Mouse (Mus musculus) heart, postnatal 10 days (tissue): Measurements from ENCODE around the gene Zswim2. TPM values are rescaled to one million over a fixed set of nuclear protein-coding genes. Genes with fewer than 3 reads are reported as not detected.
"Not testable (repeated sequence)": the region's sequence is repeated elsewhere in the genome, so short reads cannot be mapped to it uniquely, and the experiment has no call there.

Source experiments
- DNase-seq, 2 experiments: peaks; one replicate each; pipeline ENCODE4 v3.0.0; 2021
- intact Hi-C: fragments of 180-260 bp; cut with DNase I; formaldehyde crosslinking; loops from one replicate; pipeline ENCODE4 v1.15.1; 2025
- total RNA-seq, 2 experiments: library from RNA; stranded (reverse); gene quantifications; 2 replicates each; pipeline ENCODE4 v1.2.3; 2021

The Zswim2 gene
- total RNA-seq: not detected

- intact Hi-C loops: no loop called here
- peak; percentile 15 to 20 for DNase-seq
Measured at GRCm38 (mm10) chr2:83940931-83941361, at the start of gene Zswim2. TSS of gene Zswim2 (minus strand) at chr2:83941228.

GRCm38 (mm10) chr2:83990253-83990652, 49.2 kb upstream of the Zswim2 start, which contains the start of gene Gm13691:
TSS of gene Gm13691 (plus strand) at chr2:83990553.
- DNase-seq, intact Hi-C loops: not testable (repeated sequence)

GRCm38 (mm10) chr2:83984443-83984842, 43.4 kb upstream of the Zswim2 start, which contains the start of gene Gm13697:
TSS of gene Gm13697 (plus strand) at chr2:83984743.
- intact Hi-C loops, DNase-seq: not testable (repeated sequence)

- intact Hi-C loops, DNase-seq: not testable (repeated sequence)
Measured at GRCm38 (mm10) chr2:83978633-83979032, 37.6 kb upstream of the Zswim2 start, which contains the start of gene Gm13694. TSS of gene Gm13694 (plus strand) at chr2:83978933.

GRCm38 (mm10) chr2:83972823-83973222, 31.8 kb upstream of the Zswim2 start, which contains the start of gene Gm13696:
TSS of gene Gm13696 (plus strand) at chr2:83973123.
- DNase-seq, intact Hi-C loops: not testable (repeated sequence)

- intact Hi-C loops: not testable (repeated sequence)
Measured at GRCm38 (mm10) chr2:83967013-83967412, 26.0 kb upstream of the Zswim2 start, which contains the start of gene Gm13695. TSS of gene Gm13695 (plus strand) at chr2:83967313.

GRCm38 (mm10) chr2:83961203-83961602, 20.2 kb upstream of the Zswim2 start, which contains the start of gene Gm13693:
TSS of gene Gm13693 (plus strand) at chr2:83961503.
- intact Hi-C loops, DNase-seq: not testable (repeated sequence)

More at GRCm38 (mm10) chr2:83967013-83967412, 26.0 kb upstream of the Zswim2 start, which contains the start of gene Gm13695:
- not testable (repeated sequence) for DNase-seq

GRCm38 (mm10) chr2:83955393-83955792, 14.4 kb upstream of the Zswim2 start, which contains the start of gene Gm13698:
TSS of gene Gm13698 (plus strand) at chr2:83955693.
- intact Hi-C loops, DNase-seq: not testable (repeated sequence)

GRCm38 (mm10) chr2:83941792-83942191, 764 bp upstream of the Zswim2 start:
- no peak for DNase-seq
- intact Hi-C loops: no loop called here

GRCm38 (mm10) chr2:83941378-83941777, 350 bp upstream of the Zswim2 start:
- intact Hi-C loops: no loop called here
- no peak for DNase-seq

- no peak for DNase-seq
- intact Hi-C loops: no loop called here
Measured at GRCm38 (mm10) chr2:83929478-83930088, 11.4 kb downstream of the Zswim2 start.

GRCm38 (mm10) chr2:83901896-83902540, 39.0 kb downstream of the Zswim2 start:
- DNase-seq: no peak
- intact Hi-C loops: no loop called here

- DNase-seq: no peak
- intact Hi-C loops: no loop called here
Measured at GRCm38 (mm10) chr2:83893701-83894100, 47.3 kb downstream of the Zswim2 start.

- no peak for DNase-seq
- intact Hi-C loops: no loop called here
Measured at GRCm38 (mm10) chr2:83883850-83884420, 57.1 kb downstream of the Zswim2 start.

Other genes starting within 250 kb of the Zswim2 start
- gene Itgav, start 216.8 kb downstream of the Zswim2 start, total RNA-seq: 10 to 100 TPM; 53.7 to 56.0 TPM
- gene Fam171b, start 128.6 kb downstream of the Zswim2 start, total RNA-seq: 1 to 10 TPM; 1.9 TPM
- gene Gm13698, start 14.5 kb upstream of the Zswim2 start, total RNA-seq: 1 to 10 TPM; 1.0 to 1.1 TPM
- 1 to 10 TPM; 1.0 to 1.1 TPM for gene Gm13693, start 20.3 kb upstream of the Zswim2 start, total RNA-seq
- 1 to 10 TPM in 1 of 2 experiments, not detected in 1; 1.1 TPM for gene Gm13695, start 26.1 kb upstream of the Zswim2 start, total RNA-seq
- gene Gm13696, start 31.9 kb upstream of the Zswim2 start, total RNA-seq: 1 to 10 TPM; 1.0 to 1.1 TPM
- 1 to 10 TPM; 1.0 to 1.1 TPM for gene Gm13694, start 37.7 kb upstream of the Zswim2 start, total RNA-seq
- 1 to 10 TPM; 1.0 to 1.1 TPM for gene Gm13697, start 43.5 kb upstream of the Zswim2 start, total RNA-seq
- 1 to 10 TPM; 1.0 to 1.1 TPM for gene Gm13691, start 49.3 kb upstream of the Zswim2 start, total RNA-seq